Mouse (Mus musculus) R1 (cell line): ENCODE results near the gene Polr3h.

Experiments
- DNase-seq: peaks from one replicate; pipeline ENCODE4 v3.0.0-alpha.2; 2018; ENCODE audit warnings: low read depth, low spot score

Gene Polr3h

DNA sequence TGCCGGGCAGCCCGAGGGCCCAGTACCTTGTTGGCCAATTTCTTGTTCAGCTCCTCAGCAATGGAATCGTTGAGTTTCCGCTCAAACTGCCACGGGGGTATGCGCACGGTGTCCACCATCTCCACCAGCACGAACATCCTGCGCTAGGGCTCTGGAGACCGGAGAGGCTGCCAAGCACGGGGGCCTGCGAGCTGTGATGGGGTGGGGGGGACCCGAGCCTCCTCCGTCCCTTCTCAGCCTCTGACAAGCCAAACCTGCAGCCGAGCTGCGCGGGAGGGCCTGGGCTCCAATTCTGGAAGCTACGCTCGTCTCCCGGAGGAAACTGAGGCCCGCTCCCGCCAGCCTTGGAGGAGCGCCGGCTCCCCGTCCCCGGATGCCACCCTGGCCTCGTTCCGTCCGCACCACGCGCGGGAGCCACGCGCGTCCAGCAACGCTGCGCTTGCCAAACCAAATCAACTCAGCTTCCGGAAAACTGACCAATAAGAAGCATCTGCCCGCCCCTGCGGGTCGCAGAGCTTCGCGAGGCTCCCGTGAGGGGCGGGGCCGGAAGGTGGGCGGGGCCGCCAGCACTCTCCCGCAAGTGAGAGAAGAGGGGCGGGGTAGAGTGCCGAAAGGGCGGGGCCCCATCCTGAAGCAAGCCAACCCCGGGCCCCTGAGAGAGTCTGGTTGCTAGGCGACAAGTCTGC is at the start of gene Polr3h:
Gene Polr3h (minus strand): TSS at position 481 of the 686 bp plus-strand sequence.
- peak; percentile 98 for DNase-seq

DNA sequence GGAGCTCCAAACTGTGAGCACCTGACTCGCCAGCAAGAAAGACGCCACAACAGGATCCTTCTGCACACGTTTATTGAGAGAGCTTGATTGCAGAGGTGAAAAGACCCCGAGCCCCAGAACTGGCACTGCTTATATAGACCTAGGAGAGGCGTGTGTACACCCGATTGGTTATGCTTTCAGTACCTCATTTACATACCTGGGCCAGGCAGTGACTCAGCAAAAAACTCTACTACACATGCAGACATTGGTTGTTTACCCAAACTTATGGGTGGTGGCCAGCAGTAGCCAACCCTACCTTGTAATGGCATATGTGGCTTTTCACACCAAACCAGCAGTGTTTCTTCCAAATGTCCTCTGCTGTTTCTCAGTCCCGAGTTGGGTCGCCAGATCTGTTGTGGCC is 49.1 kb upstream of the Polr3h start:
- peak; percentile 81 for DNase-seq

DNA sequence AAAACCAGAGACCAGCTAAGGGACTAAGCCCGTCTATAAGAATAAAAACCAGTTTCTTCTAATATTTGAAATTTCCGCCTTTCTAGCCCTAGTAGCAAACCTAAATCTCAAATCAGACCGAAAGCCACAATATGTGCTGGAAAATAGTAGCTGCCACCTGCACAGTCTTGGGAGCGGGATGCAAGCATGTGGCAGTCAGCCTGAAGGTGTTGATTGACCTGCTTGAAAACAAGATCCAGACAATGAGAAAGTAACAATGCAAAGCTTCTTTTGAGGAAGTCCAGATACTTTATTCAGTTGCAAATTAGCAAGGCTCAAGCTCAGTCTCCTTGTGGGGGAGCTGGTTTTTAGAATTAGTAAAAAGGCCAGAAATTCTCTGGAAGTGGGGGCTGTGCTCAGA is 44.5 kb upstream of the Polr3h start:
- DNase-seq: peak; percentile 84

DNA sequence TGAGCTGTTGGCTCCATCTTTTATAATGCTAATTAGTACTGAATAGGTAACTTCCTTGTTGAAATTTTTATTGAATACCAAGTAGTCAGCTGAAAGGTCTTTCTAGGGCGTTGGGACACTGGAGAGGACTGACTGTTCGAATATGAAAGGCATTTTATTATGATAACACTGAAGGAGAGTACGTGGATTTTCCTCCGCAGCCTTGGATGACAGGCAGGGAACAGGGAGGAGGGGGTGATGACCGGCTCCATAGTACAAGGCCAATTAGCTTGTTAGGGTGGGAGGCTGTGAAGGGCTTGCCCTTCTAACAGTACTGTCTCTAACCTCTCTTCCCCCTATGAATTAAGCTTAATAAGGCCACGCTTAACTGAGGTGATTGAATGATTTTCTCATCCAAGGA is 43.6 kb upstream of the Polr3h start:
- peak; percentile 88 for DNase-seq

DNA sequence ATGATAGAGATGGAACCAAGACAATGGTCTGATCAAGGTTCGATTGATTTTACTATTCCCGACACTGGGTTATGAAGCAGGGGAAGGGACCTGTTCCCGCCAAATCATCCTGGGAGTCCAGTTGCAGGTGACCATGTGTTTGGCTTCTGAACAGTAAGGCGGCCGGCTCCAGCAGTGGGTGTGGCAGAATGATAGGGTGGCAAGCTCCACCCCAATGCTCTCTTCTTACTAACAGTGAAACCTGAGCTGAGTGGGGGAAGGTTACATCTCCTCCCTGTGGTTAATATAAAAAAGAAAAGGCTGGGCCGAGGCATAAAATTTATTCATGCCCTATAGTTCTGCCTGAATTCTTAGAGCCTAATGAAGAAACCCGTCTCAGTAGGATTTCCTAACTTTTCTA is 43.1 kb upstream of the Polr3h start:
- DNase-seq: peak; percentile 95

DNA sequence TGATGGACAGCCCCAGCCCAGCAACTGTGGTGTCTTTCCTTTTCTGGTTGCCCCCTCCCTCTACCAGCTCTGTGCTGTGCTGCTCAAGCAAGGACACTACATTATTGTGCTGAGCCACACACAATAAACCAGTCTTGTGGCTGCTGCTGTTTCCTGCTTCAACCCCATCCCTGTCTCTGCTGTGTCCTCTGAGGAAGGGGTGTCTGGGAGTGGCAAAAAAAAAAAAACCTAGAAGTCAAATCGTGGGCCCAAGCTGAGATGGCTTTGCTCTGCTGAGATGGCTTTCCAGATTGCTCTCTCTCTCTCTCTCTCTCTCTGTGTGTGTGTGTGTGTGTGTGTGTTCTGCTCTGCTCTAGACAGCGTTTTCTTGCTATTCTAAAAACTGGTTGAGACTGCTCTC is 42.4 kb upstream of the Polr3h start:
- DNase-seq: peak; percentile 48

DNA sequence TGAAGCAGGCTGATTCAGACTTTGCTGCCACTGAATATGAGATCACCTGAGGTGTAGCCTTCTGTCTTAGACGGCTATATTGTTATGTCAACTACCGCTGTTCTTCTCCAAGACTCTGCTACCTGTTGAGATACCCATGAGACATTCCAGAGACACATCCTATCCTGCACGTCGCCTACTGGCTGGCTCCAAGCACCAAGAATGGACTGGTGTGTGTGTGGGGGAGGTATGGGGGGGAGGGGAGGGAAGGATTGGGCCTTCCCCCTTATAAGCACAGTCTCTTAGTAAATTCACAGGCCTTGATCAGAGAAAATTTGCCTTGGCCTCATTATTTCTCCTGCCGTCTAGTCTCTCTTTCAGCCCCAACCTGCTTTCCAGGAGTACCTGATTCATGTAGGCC is 41.8 kb upstream of the Polr3h start:
- DNase-seq: peak; percentile 85

DNA sequence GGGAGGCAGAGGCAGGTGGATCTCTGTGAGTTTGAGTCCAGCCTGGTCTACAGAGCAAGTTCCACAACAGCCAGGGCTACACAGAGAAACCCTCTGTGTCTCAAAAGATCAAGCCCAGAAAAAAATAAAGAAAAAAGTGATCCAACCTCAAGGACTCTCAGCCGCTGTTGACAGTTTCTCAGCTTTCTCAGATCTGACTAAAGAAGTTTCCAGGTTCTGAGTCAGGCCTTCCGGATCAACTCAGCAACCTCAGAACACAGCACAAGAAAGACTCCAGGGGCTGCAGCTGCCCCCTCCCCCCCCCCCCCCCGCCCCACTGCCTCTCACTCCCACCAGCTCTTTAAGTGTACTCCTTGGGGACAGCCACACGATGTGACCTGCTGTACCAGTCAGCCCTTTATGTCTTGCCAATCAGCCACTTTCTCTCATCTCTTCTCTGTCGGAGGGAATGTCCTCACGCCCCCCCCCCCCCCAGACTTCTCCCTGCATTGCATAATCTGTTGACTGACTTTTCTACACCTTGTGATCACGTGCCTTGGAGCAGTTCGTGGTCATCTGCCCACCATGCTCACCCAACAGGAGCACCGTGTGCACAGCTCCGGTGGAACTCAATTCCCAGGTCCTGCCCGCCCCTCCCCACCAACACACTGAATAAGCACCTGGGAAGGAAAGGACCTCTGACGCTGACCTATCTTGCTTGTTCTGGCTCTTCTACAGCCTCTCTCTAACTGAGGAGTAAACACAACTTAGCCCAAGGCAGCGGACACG is 40.2 kb upstream of the Polr3h start:
- DNase-seq: no peak

DNA sequence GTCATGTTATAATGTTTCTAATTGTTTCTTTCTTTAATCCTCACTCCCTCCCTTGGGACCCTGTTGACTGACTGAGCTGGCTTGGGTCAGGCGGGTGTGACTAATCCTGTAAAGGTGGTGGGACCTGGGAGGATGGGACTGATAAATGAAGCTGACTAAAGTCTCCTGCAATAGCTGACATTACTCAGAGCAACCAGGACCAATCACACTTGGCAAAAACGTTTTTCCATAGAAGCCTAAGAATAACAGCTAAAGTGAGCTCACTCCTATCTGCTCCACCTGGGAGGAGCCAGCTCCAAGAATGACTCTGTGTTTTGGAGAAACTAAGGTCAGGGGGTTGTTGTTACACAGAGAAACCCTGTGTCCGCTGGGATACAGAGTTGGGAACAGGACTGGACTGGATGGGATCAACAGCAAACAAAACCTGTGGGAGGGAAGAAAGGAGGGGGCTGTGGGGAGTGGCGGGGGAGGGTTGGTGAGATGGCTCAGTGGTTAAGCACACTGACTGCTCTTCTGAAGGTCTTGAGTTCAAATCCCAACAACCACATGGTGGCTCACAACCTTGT is 39.0 kb upstream of the Polr3h start:
- DNase-seq: peak; percentile 81

DNA sequence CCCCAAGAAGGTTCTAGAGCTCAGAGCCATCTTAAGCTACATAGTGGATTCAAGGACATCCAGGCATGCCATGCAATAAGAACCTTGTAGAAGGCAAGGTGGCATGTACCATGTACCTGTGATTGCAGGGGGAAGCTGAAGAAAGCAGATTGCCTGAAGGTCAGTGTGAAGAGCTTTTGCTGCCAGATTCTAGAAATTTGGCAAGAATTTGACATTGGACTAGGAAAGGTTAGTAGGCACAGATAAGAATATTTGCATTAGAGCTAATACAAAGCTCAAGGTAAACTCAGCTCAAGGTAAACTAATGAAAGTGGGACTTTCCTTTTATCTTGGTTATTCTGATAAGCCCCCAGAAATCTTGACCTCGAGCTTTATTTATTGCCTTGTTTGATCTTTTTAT is 38.2 kb upstream of the Polr3h start:
- DNase-seq: no peak

DNA sequence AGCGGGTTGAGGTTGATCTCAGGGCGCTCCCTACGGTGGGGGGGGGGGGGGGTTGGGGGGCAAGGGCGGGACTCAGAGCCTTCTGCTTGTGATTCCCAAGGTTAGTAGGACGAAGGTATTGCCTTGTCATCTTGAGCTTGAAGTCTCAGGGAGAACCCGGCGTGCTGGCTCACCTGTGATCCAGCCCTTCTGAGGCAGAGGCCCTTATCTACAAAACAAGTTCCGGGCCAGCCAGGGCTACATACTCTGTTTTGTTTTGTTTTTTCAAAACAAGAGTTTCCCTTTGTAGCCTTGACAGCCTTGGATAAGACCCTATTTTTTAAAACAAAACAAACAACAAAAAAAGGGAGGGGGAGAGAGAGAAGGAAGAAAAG is 35.0 kb upstream of the Polr3h start:
- no peak for DNase-seq

DNA sequence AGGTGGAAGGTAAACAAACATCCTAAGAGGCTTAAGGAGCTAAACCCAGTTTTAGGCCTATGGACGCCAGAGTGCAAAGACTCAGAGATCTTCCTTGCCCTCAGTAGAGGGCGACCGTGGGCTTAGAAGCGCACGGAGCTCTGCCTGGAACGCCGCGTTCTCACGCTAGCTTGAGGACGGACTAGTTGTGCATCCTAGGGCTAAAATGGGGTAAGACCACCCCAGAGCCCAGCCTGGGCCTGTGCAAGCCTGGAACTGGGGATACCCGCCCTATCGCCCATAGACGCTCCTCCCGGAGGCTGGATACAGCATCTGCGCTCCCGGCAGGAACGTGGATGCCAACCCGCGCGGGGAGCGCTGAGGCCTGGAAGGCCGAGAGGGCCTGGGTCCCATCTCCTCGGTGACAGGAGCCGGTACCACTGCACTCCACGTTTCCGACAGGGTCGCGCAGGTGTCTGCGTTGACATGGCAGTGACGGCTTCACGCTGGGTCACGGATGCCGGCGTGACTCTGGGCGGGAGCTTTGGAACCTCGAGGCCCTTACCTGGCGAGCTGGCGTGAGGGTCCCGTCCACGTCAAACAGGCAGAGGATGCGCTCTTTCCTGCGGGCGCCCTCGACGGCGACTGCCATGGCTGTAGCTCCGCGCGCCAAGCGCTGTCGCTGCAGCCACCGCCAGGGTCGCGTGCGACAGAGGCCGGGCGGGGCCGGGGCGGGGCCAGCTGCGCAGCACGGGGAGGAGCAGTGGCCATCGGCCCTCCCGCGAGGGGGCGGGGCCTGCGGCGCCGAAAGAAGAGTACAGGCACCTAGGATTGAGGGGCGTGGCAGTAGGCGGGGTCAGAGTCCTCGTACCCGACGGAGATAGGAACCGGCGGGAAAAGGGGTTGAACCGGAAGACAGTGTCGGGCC is 34.4 kb upstream of the Polr3h start, which contains the start of gene Pmm1:
Gene Pmm1 (minus strand): TSS at position 760 of the 907 bp plus-strand sequence.
- peak; percentile 98 for DNase-seq

DNA sequence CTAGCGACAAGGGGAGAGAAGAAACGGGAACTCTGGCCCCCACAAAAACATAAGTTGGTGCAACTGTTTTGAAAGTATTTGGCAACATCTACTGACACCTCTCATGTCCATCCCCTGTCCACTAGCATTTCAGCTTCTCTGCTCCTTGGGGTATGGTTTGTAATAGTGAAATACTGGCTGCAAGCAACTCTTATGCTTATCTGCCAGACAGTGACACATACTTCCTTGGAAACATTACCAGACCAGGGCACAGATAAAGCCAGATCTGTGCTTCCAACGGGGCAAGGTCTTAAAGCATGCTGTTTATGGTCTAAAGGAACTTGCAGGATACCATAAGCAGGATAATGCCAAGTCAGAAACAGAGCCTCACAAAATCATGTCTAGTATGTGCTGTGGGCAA is 32.9 kb upstream of the Polr3h start:
- DNase-seq: no peak

DNA sequence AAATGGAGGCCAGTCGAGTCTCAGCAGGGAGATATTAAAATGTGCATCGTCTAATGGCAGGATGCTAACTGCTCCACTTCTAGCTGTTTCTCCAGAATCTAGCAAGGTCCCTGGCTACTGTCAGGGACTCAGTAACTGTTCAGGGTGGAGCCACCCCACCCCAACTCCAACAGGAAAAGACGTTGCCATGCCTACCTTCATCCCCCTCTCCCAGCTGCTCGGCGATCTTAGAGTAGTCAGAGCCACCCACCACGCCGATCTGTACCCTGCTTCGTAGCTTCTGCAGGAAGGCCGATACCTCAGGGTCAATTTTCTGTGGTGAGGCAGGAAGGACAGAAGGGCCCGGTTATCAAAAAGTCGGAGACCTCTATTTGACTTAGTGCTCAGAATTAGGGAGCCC is 31.6 kb upstream of the Polr3h start:
- peak; percentile 50 for DNase-seq

DNA sequence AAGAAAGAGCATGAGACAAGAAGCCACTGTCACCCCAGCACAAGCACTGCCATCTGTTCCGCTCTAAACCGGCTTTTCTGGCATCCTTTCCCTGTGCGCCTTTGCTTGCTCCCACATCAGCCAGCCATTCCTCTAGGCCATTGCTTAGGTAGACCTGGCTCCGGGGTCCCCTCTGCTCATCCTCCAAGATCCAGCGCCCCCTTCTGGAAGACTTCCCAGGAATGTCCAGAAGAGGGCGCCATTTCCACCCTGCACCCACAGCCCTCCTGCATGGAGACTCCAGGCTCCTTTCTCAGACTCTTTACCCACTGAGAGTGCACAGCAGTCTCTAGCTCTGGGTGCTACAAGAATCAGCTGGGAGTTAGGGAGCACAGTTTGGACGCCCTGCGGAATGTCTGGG is 30.4 kb upstream of the Polr3h start:
- peak; percentile 85 for DNase-seq

DNA sequence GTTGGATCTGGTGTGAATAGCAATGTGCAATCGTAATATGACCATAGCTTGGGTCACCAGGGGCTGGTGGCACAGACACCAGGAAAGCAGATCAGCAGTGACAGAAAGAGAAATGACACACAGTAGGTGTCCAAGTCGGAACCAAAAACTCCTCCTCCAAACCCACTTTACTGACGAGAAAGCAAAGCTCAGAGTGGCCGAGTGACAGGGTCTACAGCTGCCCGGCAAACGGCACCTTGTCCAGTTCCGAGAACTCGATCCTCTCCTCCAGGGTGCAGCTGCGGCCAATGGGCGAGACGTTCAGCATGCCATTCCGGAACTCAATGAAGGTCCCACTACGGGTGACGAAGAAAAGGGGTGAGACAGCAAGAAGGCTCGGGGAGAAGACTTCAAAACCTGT is 29.4 kb upstream of the Polr3h start:
- DNase-seq: no peak

DNA sequence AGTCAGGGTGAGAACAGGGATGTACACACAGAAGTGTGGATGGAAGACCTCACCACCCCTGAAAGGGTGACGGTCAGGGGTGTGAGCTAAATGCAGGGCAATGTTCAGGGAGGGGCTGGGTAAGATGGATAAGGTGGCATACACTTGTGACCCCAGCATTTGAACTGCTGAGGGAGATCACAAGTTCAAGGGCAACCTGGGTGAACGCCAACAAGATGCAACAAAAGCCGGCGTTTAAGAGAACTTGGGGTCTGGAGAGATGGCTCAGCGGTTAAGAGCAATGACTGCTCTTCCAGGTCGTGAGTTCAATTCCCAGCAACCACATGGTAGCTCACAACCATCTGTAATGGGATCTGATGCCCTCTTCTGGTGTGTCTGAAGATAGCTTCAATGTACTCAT is 28.7 kb upstream of the Polr3h start:
- no peak for DNase-seq

DNA sequence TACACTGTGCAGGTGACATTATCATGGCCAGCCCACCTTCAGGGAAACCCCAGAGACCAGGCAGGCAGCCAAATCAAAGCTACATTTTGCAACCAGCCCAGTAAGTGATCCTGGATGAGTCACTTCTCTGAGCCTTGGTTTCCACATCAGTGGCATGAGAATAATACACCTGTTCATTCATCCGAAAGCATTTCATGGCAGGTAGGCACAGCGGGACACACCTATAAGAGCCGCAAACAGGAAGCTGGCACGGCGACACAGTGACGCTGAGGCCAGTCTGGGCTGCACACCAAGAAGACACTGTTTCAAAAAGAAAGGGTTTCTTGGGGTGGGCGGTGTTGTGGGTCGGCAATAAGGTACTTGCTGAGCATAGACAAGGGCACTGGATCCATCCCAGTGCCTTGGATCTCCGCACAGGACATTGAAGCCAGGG is 28.1 kb upstream of the Polr3h start:
- no peak for DNase-seq

DNA sequence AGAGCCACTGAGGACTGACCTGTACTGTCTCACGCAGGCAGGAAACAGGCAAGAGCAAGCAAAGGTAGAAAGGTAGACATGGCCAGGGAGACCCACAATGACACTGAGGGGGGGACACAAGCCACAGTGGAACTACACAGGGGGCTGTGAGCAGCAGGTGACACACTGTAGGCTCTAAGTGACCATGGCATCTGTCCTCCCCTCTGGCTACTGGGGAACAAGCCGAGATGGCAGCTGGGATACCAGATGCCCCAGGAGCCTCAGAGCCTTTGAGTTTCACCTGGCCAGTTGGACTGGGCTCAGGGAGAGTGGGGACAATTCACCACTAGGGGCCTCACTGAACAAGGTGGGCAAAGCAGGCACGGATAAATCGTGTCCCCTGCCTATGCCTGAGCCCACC is 26.3 kb upstream of the Polr3h start:
- no peak for DNase-seq

DNA sequence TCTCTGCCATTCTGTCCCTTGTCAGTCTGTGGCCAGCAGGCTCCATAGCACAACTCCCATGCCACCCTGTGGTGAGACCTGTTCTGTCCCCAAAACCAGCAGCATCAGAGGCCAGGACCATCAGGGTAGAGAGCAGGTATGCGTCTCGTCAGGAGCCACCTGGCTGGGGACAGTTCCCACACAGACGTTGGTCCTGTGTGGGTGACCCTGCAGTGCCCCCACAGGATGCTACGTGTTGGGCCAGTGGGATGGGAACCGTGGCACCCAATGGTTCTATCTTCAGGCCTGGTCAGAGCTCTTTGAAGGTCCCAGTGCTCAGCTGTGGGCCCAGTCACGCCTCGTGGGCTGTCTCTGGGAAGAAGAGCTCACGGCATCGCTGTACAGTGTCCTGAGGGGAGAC is 25.1 kb upstream of the Polr3h start:
- no peak for DNase-seq

DNA sequence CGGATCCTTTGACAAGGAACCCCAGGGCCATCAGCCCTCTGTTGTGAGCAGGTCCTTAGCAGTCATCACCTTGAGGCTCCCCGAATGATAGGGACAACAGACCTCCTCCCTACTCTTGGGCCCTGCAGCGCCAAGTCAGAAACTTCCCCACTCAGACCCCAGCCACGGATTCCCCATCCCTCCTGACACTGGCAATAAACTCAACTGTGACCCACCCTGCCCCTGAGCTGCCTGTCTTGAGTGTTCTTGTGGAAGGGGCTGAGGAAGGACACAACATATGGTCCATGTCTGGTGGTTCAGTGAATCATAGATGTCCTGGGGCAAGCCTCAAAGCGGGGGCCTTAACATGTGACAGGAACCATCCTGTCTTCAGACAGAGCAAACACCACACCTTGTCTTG is 24.7 kb upstream of the Polr3h start:
- DNase-seq: no peak
